In genomic region chr3:137957864-137958263, GRCm38 (mm10) we compare ENCODE assay signal across 18 mouse cellular contexts. TPM values are rescaled to one million over a fixed set of nuclear protein-coding genes. Genes with fewer than 3 reads are reported as not detected.
DNase-seq lines count a peak whose midpoint lies in the region; ATAC-seq and TF ChIP-seq lines count a peak whose summit lies in the region.
"Had no signal": no experiment of that assay in that cellular context is flagged by ENCODE, and none has a peak within 500 bp of the region (broad histone marks: within the 10 kb centered on the region; RNA-seq: fewer than 3 reads in every experiment).

No protein-coding gene starts in this region.

- H3K4me1 ChIP-seq in heart, embryonic 12.5 days (replicated peaks) = peaks cover 39% of the 10 kb centered on the region
- peaks cover 8% of the 10 kb centered on the region for H3K4me1 ChIP-seq in testis, adult 2 months (ENCODE audit: control insufficient read depth, insufficient read depth, low read length)
- H3K4me1 ChIP-seq in liver, embryonic 13.5 days (replicated peaks) = peaks cover 80% of the 10 kb centered on the region
- H3K4me1 ChIP-seq in stomach, embryonic 15.5 days = peaks cover 11% of the 10 kb centered on the region; the same call in 1 of the 2 replicates
- H3K4me1 ChIP-seq in hindbrain, embryonic 10.5 days (replicated peaks) = peaks cover 13% of the 10 kb centered on the region

- no peak for DNase-seq in heart, postnatal 36 days
- DNase-seq in testis, postnatal 14 days (ENCODE audit: low spot score) = no peak
- peak; percentile 78 for DNase-seq in liver, embryonic 13.5 days
- DNase-seq in cerebellum, adult 18-20 months = no peak
- no peak for DNase-seq in hindbrain, embryonic 10.5 days (ENCODE audit: low spot score)
- DNase-seq: cerebellum, adult 11 months; kidney, adult 9 months; lung, embryonic 14.5 days; thymus, postnatal 4 days had no signal

- no peak for TF ChIP-seq CTCF in testis, adult 2 months (IDR thresholded peaks at IDR 0.05; ENCODE audit: control insufficient read depth, insufficient read depth, insufficient replicate concordance, low read depth, low read length)

- peak; percentile 42; the same call in 1 of the 2 replicates for TF ChIP-seq POLR2A in testis, adult 2 months (IDR thresholded peaks at IDR 0.05; ENCODE audit: control insufficient read depth, low read depth, low read length)

- H3K27ac ChIP-seq in heart, embryonic 12.5 days (ENCODE audit: poor library complexity, severe bottlenecking) = 0 out of 2 replicates have a peak overlapping the region, but pooled peaks have one; percentile 16
- H3K27ac ChIP-seq in testis, adult 2 months (ENCODE audit: control insufficient read depth, insufficient read depth, low read depth, low read length) = no peak overlapping the region; the same call in 1 of the 2 replicates
- H3K27ac ChIP-seq in liver, embryonic 13.5 days = peak overlapping the region; percentile 88
- H3K27ac ChIP-seq in stomach, embryonic 15.5 days = no peak overlapping the region
- H3K27ac ChIP-seq in hindbrain, embryonic 10.5 days = no peak overlapping the region
- H3K27ac ChIP-seq: embryonic facial prominence, embryonic 13.5 days; forebrain, embryonic 12.5 days; hindbrain, embryonic 15.5 days; limb, embryonic 10.5 days; macrophage; neural tube, embryonic 12.5 days had no signal

- no peak overlapping the region for H3K9ac ChIP-seq in heart, embryonic 12.5 days
- peak overlapping the region; percentile 57 for H3K9ac ChIP-seq in liver, embryonic 13.5 days
- H3K9ac ChIP-seq in stomach, embryonic 15.5 days = no peak overlapping the region
- H3K9ac ChIP-seq: embryonic facial prominence, embryonic 13.5 days; forebrain, embryonic 12.5 days; hindbrain, embryonic 15.5 days; lung, embryonic 14.5 days; neural tube, embryonic 12.5 days had no signal

- 0 out of 2 replicates have a peak, but pooled peaks have one; percentile 19 for ATAC-seq in heart, embryonic 12.5 days (ENCODE audit: insufficient number of reproducible peaks, low FRiP score)
- peak; percentile 91 for ATAC-seq in liver, embryonic 13.5 days (ENCODE audit: low read depth)
- peak; percentile 78 for ATAC-seq in stomach, embryonic 15.5 days (ENCODE audit: insufficient read depth, low FRiP score, low read depth)

- WGBS in heart, embryonic 12.5 days = 43% methylated on average over 9 of the region's 9 CpGs
- WGBS in liver, embryonic 13.5 days (ENCODE audit: insufficient replicate concordance) = 13% methylated on average over 9 of the region's 9 CpGs
- 84% methylated on average over 9 of the region's 9 CpGs for WGBS in stomach, embryonic 15.5 days
- 90% methylated on average over 9 of the region's 9 CpGs for WGBS in hindbrain, embryonic 10.5 days

- no peak overlapping the region for H3K4me2 ChIP-seq in heart, embryonic 12.5 days
- H3K4me2 ChIP-seq in liver, embryonic 13.5 days = peak overlapping the region; percentile 52
- H3K4me2 ChIP-seq in stomach, embryonic 15.5 days = no peak overlapping the region
- H3K4me2 ChIP-seq: embryonic facial prominence, embryonic 13.5 days; forebrain, embryonic 12.5 days; hindbrain, embryonic 15.5 days; lung, embryonic 14.5 days; neural tube, embryonic 12.5 days had no signal

- intact Hi-C loops in heart, postnatal 36 days (cut with DNase I) = no loop called here

- H3K27me3 ChIP-seq in heart, embryonic 12.5 days (replicated peaks) = no peaks in the 10 kb centered on the region
- no peaks in the 10 kb centered on the region for H3K27me3 ChIP-seq in testis, adult 2 months (ENCODE audit: control insufficient read depth, insufficient read depth, low read length)
- no peaks in the 10 kb centered on the region for H3K27me3 ChIP-seq in liver, embryonic 13.5 days
- H3K27me3 ChIP-seq in stomach, embryonic 15.5 days (replicated peaks) = no peaks in the 10 kb centered on the region
- no peaks in the 10 kb centered on the region for H3K27me3 ChIP-seq in hindbrain, embryonic 10.5 days (ENCODE audit: insufficient read depth, poor library complexity, severe bottlenecking)
- H3K27me3 ChIP-seq: embryonic facial prominence, embryonic 13.5 days; forebrain, embryonic 12.5 days; hindbrain, embryonic 15.5 days; neural tube, embryonic 12.5 days had no signal

- H3K9me3 ChIP-seq in heart, embryonic 12.5 days (replicated peaks) = no peaks in the 10 kb centered on the region
- no peaks in the 10 kb centered on the region for H3K9me3 ChIP-seq in liver, embryonic 13.5 days (replicated peaks)
- no peaks in the 10 kb centered on the region for H3K9me3 ChIP-seq in stomach, embryonic 15.5 days
- H3K9me3 ChIP-seq in hindbrain, embryonic 10.5 days = no peaks in the 10 kb centered on the region
- H3K9me3 ChIP-seq: embryonic facial prominence, embryonic 13.5 days; forebrain, embryonic 12.5 days; hindbrain, embryonic 15.5 days; limb, embryonic 10.5 days; neural tube, embryonic 12.5 days had no signal

- no peak overlapping the region for H3K4me3 ChIP-seq in heart, embryonic 12.5 days
- peak overlapping the region; percentile 76 for H3K4me3 ChIP-seq in testis, adult 2 months (ENCODE audit: control insufficient read depth, low read depth, low read length)
- H3K4me3 ChIP-seq in liver, embryonic 13.5 days (replicated peaks) = no peak overlapping the region; the same call in 1 of the 2 replicates
- no peak overlapping the region for H3K4me3 ChIP-seq in stomach, embryonic 15.5 days (replicated peaks)
- H3K4me3 ChIP-seq in hindbrain, embryonic 10.5 days = no peak overlapping the region
- H3K4me3 ChIP-seq: embryonic facial prominence, embryonic 13.5 days; forebrain, embryonic 12.5 days; hindbrain, embryonic 15.5 days; limb, embryonic 10.5 days; neural tube, embryonic 12.5 days had no signal

- H3K36me3 ChIP-seq in heart, embryonic 12.5 days = peaks cover 6% of the 10 kb centered on the region; the same call in 1 of the 2 replicates
- no peaks in the 10 kb centered on the region for H3K36me3 ChIP-seq in testis, adult 2 months (ENCODE audit: control insufficient read depth, insufficient read depth, low read length)
- H3K36me3 ChIP-seq in liver, embryonic 13.5 days = peaks cover 15% of the 10 kb centered on the region
- no peaks in the 10 kb centered on the region for H3K36me3 ChIP-seq in stomach, embryonic 15.5 days
- no peaks in the 10 kb centered on the region for H3K36me3 ChIP-seq in hindbrain, embryonic 10.5 days
- H3K36me3 ChIP-seq: embryonic facial prominence, embryonic 13.5 days; forebrain, embryonic 12.5 days; hindbrain, embryonic 15.5 days; limb, embryonic 10.5 days; neural tube, embryonic 12.5 days had no signal

RNA-seq across cellular contexts. Expression of gene Dapp1, which starts 23.5 kb away (rescaled TPM):
- polyA plus RNA-seq in heart, embryonic 12.5 days (2016; fragmentation: Nextera tagmentation; extraction: Ambion mirVana) = 14.8 and 15.1 TPM in 2 replicates
- total RNA-seq in heart, postnatal 36 days (2021) = 1 to 10 TPM; 4.5 to 5.1 TPM
- polyA plus RNA-seq in testis, adult 2 months (2012; rRNA removed) = 24.9 and 26.6 TPM in 2 replicates
- 14.0 and 20.3 TPM in 2 replicates for polyA plus RNA-seq in liver, embryonic 13.5 days (2015; fragmentation: Nextera tagmentation; extraction: Ambion mirVana)
- 14.5 and 17.0 TPM in 2 replicates for polyA plus RNA-seq in stomach, embryonic 15.5 days (2015; fragmentation: Nextera tagmentation; extraction: Ambion mirVana)
- 2.3 and 2.4 TPM in 2 replicates for polyA plus RNA-seq in hindbrain, embryonic 10.5 days (2016; fragmentation: Nextera tagmentation; extraction: Ambion mirVana)

RNA-seq across cellular contexts. Expression of gene Lamtor3, which starts 39.6 kb away (rescaled TPM):
- polyA plus RNA-seq in heart, embryonic 12.5 days (2016; fragmentation: Nextera tagmentation; extraction: Ambion mirVana) = 86.3 and 92.0 TPM in 2 replicates
- 10 to 100 TPM; 91.1 to 93.8 TPM for total RNA-seq in heart, postnatal 36 days (2021)
- polyA plus RNA-seq in testis, adult 2 months (2012; rRNA removed) = 12.9 and 15.0 TPM in 2 replicates
- polyA plus RNA-seq in liver, embryonic 13.5 days (2015; fragmentation: Nextera tagmentation; extraction: Ambion mirVana) = 65.6 and 78.3 TPM in 2 replicates
- 107 and 111 TPM in 2 replicates for polyA plus RNA-seq in stomach, embryonic 15.5 days (2015; fragmentation: Nextera tagmentation; extraction: Ambion mirVana)
- 82.8 and 83.3 TPM in 2 replicates for polyA plus RNA-seq in hindbrain, embryonic 10.5 days (2016; fragmentation: Nextera tagmentation; extraction: Ambion mirVana)

Comparison
In these comparisons a context has a peak if more than half of its experiments do, and no peak if none do; other contexts are left out.
1. ATAC-seq: peak in every context shown above with its lines; median percentile 91 in liver, embryonic 13.5 days; 78 in stomach, embryonic 15.5 days; 19 in heart, embryonic 12.5 days.
2. H3K27ac ChIP-seq: peak in heart, embryonic 12.5 days (single experiment) and liver, embryonic 13.5 days (single experiment); none in testis, adult 2 months (single experiment), stomach, embryonic 15.5 days (single experiment) and hindbrain, embryonic 10.5 days (single experiment).